Comparison of ENCODE assay signal across 9 mouse cellular contexts in the genomic region with DNA sequence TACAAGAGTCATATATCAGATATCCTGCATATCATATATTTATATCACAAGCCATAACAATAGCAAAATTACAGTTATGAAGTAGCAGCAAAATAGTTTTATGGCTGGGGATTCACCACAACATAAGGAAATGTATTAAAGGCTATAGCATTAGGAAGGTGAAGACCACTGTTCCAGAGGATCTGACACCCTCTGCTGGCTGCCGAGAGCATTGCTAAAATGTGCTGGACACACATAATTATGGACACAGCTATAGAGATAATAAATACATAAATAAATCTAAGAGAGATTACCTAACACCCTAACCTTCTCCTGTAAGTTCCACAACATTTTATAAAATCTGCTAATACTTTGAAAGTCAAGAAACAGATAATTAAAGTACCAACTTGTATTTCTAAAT.
A peak's percentile ranks its signal among the peaks of the same experiment; 100 is the strongest.
DNase-seq lines count a peak whose midpoint lies in the region; ATAC-seq and TF ChIP-seq lines count a peak whose summit lies in the region.
"Had no signal": no experiment of that assay in that cellular context is flagged by ENCODE, and none has a peak within 500 bp of the region (broad histone marks: within the 10 kb centered on the region; RNA-seq: fewer than 3 reads in every experiment).

No protein-coding gene starts in this region.

- no peak for TF ChIP-seq POLR2A in ES-Bruce4 (IDR thresholded peaks at IDR 0.05; ENCODE audit: insufficient read depth, low read length)

- TF ChIP-seq EP300 in ES-Bruce4 (IDR thresholded peaks at IDR 0.05; ENCODE audit: insufficient read depth, low read depth, low read length), result no peak

- DNase-seq in cerebellum, postnatal 4 days (ENCODE audit: low spot score in 2 of 2), result peak; percentile 50 to 68
- DNase-seq in cerebellum, adult 9-11 months, result no peak
- peak; percentile 30 for DNase-seq in embryo, embryonic 11.5 days (ENCODE audit: low read depth, low spot score)
- peak; percentile 84 for DNase-seq in heart, postnatal 4 days
- DNase-seq in layer of hippocampus, postnatal 25 days (ENCODE audit: extremely low spot score in 1 of 2, low spot score in 1 of 2), result peak; percentile 20 to 72
- peak; percentile 78 for DNase-seq in testis, postnatal 10 days (ENCODE audit: low spot score)

- ATAC-seq in megakaryocyte, adult 5-6 weeks (ENCODE audit: poor library complexity, severe bottlenecking), result peak; percentile 53

- H3K27ac ChIP-seq in ES-Bruce4 (ENCODE audit: insufficient read depth, low read length), result no peak overlapping the region

- H3K9me3 ChIP-seq in ES-Bruce4 (replicated peaks; ENCODE audit: control insufficient read depth, insufficient read depth, low read length, poor library complexity, severe bottlenecking), result no peaks in the 10 kb centered on the region

- no peak overlapping the region for H3K4me3 ChIP-seq in ES-Bruce4 (ENCODE audit: low read depth, low read length)

- H3K27me3 ChIP-seq in ES-Bruce4 (ENCODE audit: control insufficient read depth, insufficient read depth, low read length, poor library complexity, severe bottlenecking), result no peaks in the 10 kb centered on the region

- peak; percentile 17 for TF ChIP-seq CTCF in ES-Bruce4 (IDR thresholded peaks at IDR 0.05; ENCODE audit: low read depth, low read length)

- H3K36me3 ChIP-seq in ES-Bruce4 (ENCODE audit: control insufficient read depth, insufficient read depth, low read length, poor library complexity, severe bottlenecking), result no peaks in the 10 kb centered on the region
- H3K36me3 ChIP-seq: G1E had no signal

- H3K4me1 ChIP-seq in ES-Bruce4 (ENCODE audit: control insufficient read depth, insufficient read depth, low read length), result no peaks in the 10 kb centered on the region

- no peak overlapping the region for H3K9ac ChIP-seq in ES-Bruce4 (ENCODE audit: low read depth, poor library complexity, severe bottlenecking)
